Mouse (Mus musculus) midbrain, embryonic 11.5 days (tissue): ENCODE results near the gene Wnt9a. TPM values are rescaled to one million over a fixed set of nuclear protein-coding genes. Genes with fewer than 3 reads are reported as not detected.
"Not testable (repeated sequence)": the region's sequence is repeated elsewhere in the genome, so short reads cannot be mapped to it uniquely, and the experiment has no call there.

ENCODE experiments used
- ATAC-seq: fragments of 200-750 bp; cut with Nextera tagmentation; 2 replicates; pipeline ENCODE4 v1.8.0; 2017; ENCODE audit warnings: moderate TSS enrichment, moderate library complexity; ENCODE audit not compliant: low FRiP score
- DNase-seq: peaks from one replicate; pipeline ENCODE4 v3.0.0; 2015; ENCODE audit warnings: low spot score; ENCODE audit errors: missing footprints
- H3K27ac ChIP-seq: fragments of 300-500 bp; sonication (generic); 2 replicates; pipeline ENCODE4 v1.5.1; 2014; ENCODE audit warnings: low read depth, low read length
- H3K27me3 ChIP-seq: fragments of 300-500 bp; sonication (generic); 2 replicates; pipeline ENCODE4 v1.6.1; 2014; ENCODE audit warnings: mild to moderate bottlenecking, low read length, moderate library complexity, mixed read lengths; ENCODE audit not compliant: control insufficient read depth, insufficient read depth
- H3K36me3 ChIP-seq: fragments of 300-500 bp; sonication (generic); 2 replicates; pipeline ENCODE4 v1.6.1; 2014; ENCODE audit warnings: mild to moderate bottlenecking, low read length, moderate library complexity, mixed read lengths; ENCODE audit not compliant: control insufficient read depth, insufficient read depth
- H3K4me1 ChIP-seq: fragments of 300-500 bp; sonication (generic); 2 replicates; pipeline ENCODE4 v1.6.1; 2014; ENCODE audit warnings: low read length; ENCODE audit not compliant: control insufficient read depth, insufficient read depth
- H3K4me2 ChIP-seq: fragments of 300-500 bp; sonication (generic); 2 replicates; pipeline ENCODE4 v1.6.1; 2014; ENCODE audit warnings: mild to moderate bottlenecking, moderate library complexity
- H3K4me3 ChIP-seq: fragments of 300-500 bp; sonication (generic); 2 replicates; pipeline ENCODE4 v1.5.1; 2014; ENCODE audit warnings: low read depth, low read length
- H3K9ac ChIP-seq: fragments of 300-500 bp; sonication (generic); 2 replicates; pipeline ENCODE4 v1.6.1; 2014; ENCODE audit warnings: low read length
- H3K9me3 ChIP-seq: fragments of 300-500 bp; sonication (generic); 2 replicates; pipeline ENCODE4 v1.6.1; 2016; ENCODE audit warnings: low read length; ENCODE audit not compliant: control insufficient read depth
- WGBS: fragments of 180-500 bp; shearing (Covaris S2); extraction: QIAGEN DNeasy Blood & Tissue Kit; methylation state at CpG from one replicate; pipeline ENCODE4 v1.1.7; 2014; 5-methylcytosine and 5-hydroxymethylcytosine counted together
- polyA plus RNA-seq: library from polyadenylated mRNA; unstranded; fragments of >200 nt; fragmentation: Nextera tagmentation; extraction: Ambion mirVana; gene quantifications from 2 replicates; pipeline ENCODE4 v1.2.1, GENCODE M21; 2014

The Wnt9a gene
- polyA plus RNA-seq, 1 experiment from 2014 or later, result 4.8 TPM

- no peaks in the 10 kb centered on the region for H3K27me3 ChIP-seq
- no peak overlapping the region for H3K27ac ChIP-seq
- no peak overlapping the region for H3K4me3 ChIP-seq
- DNase-seq (no peak), ATAC-seq (no peak)
- H3K36me3 ChIP-seq, result no peaks in the 10 kb centered on the region
- 60% methylated on average over 3 of the region's 3 CpGs for WGBS
- no peaks in the 10 kb centered on the region for H3K9me3 ChIP-seq
- H3K4me2 ChIP-seq, result no peak overlapping the region
- H3K4me1 ChIP-seq, result no peaks in the 10 kb centered on the region
- H3K9ac ChIP-seq, result no peak overlapping the region
These were observed 57.7 kb downstream of the Wnt9a start for GRCm38 (mm10) chr11:59364417-59364816.

DNA sequence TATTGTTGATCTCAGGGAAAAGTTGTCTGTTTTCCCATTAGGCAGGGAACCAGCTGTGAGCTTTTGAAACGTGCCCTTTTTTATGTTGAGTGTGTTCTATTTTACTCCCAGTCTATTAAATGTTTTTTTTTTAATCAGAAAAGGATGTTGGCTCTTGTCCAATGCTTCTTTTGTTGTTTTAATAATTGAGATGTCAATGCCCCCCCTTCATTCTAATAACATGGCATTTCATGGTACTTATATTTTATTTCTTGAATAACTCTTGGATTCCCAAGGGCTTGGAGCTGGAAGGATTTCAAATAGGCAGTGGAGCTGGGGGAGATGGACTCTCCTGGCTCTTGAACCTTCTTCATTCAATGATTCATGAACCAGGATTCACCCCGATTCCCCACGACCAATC, 59.3 kb downstream of the Wnt9a start:
- ATAC-seq (no peak), DNase-seq (no peak)
- Histone ChIP-seq H3K36me3 (no peaks in the 10 kb centered on the region), H3K9ac (no peak overlapping the region), H3K27ac (no peak overlapping the region), H3K4me1 (no peaks in the 10 kb centered on the region), H3K4me3 (no peak overlapping the region), H3K9me3 (no peaks in the 10 kb centered on the region), H3K4me2 (no peak overlapping the region), H3K27me3 (no peaks in the 10 kb centered on the region)
- 79% methylated on average over 3 of the region's 3 CpGs for WGBS

DNA sequence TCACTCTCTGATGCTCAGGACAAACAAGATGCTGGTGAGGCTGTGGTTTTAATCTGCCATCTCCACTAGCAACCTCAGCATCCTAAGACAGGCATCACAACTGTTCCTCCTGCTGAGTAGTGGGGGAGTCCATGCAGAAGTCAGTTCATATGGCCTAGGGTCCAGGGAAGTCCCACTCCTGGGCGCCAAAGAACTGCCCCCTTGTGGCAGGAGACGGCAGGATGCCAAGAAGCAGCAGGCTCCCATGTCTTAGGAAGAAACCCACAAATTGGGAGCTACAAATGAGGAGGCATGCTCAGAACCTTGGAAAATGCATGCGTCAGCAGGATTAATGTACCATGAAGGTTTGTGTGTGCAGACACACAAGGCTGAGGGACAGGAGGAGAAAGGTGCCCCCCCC, 59.9 kb downstream of the Wnt9a start:
- Histone ChIP-seq H3K36me3 (no peaks in the 10 kb centered on the region), H3K9me3 (no peaks in the 10 kb centered on the region), H3K27me3 (no peaks in the 10 kb centered on the region), H3K4me1 (no peaks in the 10 kb centered on the region), H3K27ac (no peak overlapping the region), H3K9ac (no peak overlapping the region), H3K4me2 (no peak overlapping the region), H3K4me3 (no peak overlapping the region)
- DNase-seq (peak; percentile 59), ATAC-seq (no peak)
- WGBS, result 34% methylated on average over 3 of the region's 3 CpGs

- H3K9ac ChIP-seq, H3K27me3 ChIP-seq, ATAC-seq, H3K36me3 ChIP-seq, H3K9me3 ChIP-seq, H3K27ac ChIP-seq, H3K4me1 ChIP-seq, H3K4me2 ChIP-seq, DNase-seq, H3K4me3 ChIP-seq: not testable (repeated sequence)
- WGBS, result 80% methylated on average over 4 of the region's 4 CpGs
These were observed 61.2 kb downstream of the Wnt9a start for GRCm38 (mm10) chr11:59367955-59368354.

GRCm38 (mm10) chr11:59369848-59370247, 63.1 kb downstream of the Wnt9a start:
- Histone ChIP-seq H3K9me3 (no peaks in the 10 kb centered on the region), H3K36me3 (no peaks in the 10 kb centered on the region), H3K9ac (no peak overlapping the region), H3K4me2 (no peak overlapping the region), H3K27ac (no peak overlapping the region), H3K4me3 (no peak overlapping the region), H3K27me3 (no peaks in the 10 kb centered on the region), H3K4me1 (no peaks in the 10 kb centered on the region)
- 87% methylated on average over 11 of the region's 11 CpGs for WGBS
- no peak for ATAC-seq
- no peak for DNase-seq

DNA sequence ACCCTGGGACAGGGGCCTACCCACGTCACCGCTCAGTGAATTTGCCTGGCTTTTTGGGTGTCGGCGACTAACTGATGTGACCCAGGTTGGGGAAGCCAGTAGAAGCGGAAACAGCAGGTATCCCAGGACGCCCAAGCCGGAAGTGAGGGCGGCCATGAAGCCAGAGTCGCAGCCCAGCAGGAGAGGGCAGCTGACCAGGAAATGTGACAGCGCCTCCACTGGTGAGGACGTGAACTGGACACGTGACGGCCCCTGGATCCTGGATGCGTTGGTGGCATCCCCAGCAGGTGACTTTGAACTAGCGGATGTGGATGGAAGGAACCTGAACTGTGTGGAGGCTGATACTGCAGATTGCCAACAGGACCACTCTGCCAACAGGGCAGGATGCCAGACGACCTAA, 68.7 kb downstream of the Wnt9a start, which contains the start of gene Prss38:
Prss38 (minus strand) TSS at position 183 of the 400 bp plus-strand sequence.
- no peaks in the 10 kb centered on the region for H3K36me3 ChIP-seq
- H3K27ac ChIP-seq, result no peak within 1 kb of the TSS
- no peaks in the 10 kb centered on the region for H3K27me3 ChIP-seq
- DNase-seq, result peak; percentile 80
- H3K4me1 ChIP-seq, result no peaks in the 10 kb centered on the region
- no peak within 1 kb of the TSS for H3K4me2 ChIP-seq
- ATAC-seq, result no peak
- no peaks in the 10 kb centered on the region for H3K9me3 ChIP-seq
- no peak within 1 kb of the TSS for H3K9ac ChIP-seq
- H3K4me3 ChIP-seq, result no peak within 1 kb of the TSS
- 78% methylated on average over 16 of the region's 16 CpGs for WGBS

DNA sequence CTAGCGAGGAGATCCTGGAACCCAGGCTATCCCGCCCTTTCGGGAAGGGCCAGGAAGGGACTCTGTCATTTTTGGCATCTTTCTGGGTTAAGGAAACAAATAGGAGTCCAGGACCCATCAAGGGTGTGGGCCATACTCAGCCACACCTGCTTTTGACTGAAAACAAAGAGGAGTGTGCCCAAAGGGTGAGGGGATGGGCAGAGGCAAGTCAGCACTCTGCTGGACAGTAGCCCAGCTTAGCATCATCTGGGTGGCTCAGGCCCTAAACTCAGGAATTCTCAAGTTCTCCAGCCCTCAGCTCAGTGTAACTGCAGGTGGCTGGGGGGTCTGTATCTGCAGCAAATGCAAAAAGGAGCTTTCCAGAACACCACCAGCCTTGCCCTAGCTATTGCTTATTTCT, 71.3 kb downstream of the Wnt9a start:
- Histone ChIP-seq H3K4me1 (no peaks in the 10 kb centered on the region), H3K9ac (no peak overlapping the region), H3K27ac (no peak overlapping the region), H3K4me3 (no peak overlapping the region), H3K9me3 (no peaks in the 10 kb centered on the region), H3K36me3 (no peaks in the 10 kb centered on the region), H3K27me3 (no peaks in the 10 kb centered on the region), H3K4me2 (no peak overlapping the region)
- WGBS, result 87% methylated on average over 3 of the region's 3 CpGs
- DNase-seq (peak; percentile 44), ATAC-seq (no peak)

DNA sequence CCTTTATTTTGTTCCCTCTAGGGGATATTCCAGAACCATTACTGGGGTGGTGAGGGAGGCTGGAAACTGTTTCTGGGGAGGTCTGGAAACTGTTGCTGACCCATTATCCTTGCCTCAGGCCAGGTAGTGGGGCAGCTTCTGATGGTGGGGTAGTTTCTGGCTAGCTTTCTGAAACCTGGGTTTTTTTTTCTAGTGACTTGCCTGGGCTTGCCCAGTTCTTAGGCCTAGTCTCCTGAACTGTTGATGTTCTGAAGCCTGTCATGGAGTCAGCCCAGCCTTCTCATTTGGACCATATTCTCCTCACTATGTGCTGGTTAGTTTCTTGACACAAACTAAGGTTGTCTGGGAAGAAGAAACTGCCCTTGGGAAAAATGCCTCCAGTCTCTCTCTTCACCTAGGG, 72.8 kb downstream of the Wnt9a start:
- no peak overlapping the region for H3K9ac ChIP-seq
- H3K27ac ChIP-seq, result no peak overlapping the region
- H3K4me3 ChIP-seq, result no peak overlapping the region
- no peaks in the 10 kb centered on the region for H3K27me3 ChIP-seq
- H3K36me3 ChIP-seq, result no peaks in the 10 kb centered on the region
- DNase-seq (no peak), ATAC-seq (no peak)
- H3K4me1 ChIP-seq, result peaks cover 1% of the 10 kb centered on the region; the same call in 1 of the 2 replicates
- H3K4me2 ChIP-seq, result no peak overlapping the region
- H3K9me3 ChIP-seq, result no peaks in the 10 kb centered on the region
